Mouse (Mus musculus): ENCODE data around the gene Med31.

DNA sequence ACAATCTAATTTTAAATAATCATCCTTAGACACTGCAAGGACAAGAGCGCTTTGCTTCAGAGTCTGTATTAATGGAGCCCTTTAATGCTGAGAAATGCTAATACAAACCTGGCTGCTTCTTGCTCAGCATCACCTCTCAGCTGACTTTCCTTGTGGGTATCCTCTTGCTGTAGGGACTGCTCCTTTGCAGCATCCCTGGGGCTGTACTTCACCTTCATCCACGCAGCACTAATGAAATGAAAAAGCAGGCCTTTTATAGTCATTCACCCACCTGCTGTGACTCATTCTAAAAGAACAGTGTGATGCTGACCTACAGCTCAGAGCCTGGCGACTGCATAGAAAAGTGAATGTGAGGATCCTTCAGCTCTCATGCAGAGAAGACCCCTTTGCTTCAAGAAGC, 38.8 kb downstream of the Med31 start:
- no peak for TF ChIP-seq CTCF (IDR thresholded peaks at IDR 0.05; ENCODE audit: low read depth, low read length)
- no peak for TF ChIP-seq POLR2A (IDR thresholded peaks at IDR 0.05; ENCODE audit: extremely low read depth, insufficient read depth, low read length)
